Mouse (Mus musculus) cerebellum, postnatal 14 days (tissue): ENCODE results near the gene A4gnt.

Experiments used
- DNase-seq, 2 experiments: peaks; one replicate each; pipeline ENCODE4 v3.0.0; 2021; ENCODE audit warnings: mixed read lengths in 2 of 2

Gene A4gnt

DNA sequence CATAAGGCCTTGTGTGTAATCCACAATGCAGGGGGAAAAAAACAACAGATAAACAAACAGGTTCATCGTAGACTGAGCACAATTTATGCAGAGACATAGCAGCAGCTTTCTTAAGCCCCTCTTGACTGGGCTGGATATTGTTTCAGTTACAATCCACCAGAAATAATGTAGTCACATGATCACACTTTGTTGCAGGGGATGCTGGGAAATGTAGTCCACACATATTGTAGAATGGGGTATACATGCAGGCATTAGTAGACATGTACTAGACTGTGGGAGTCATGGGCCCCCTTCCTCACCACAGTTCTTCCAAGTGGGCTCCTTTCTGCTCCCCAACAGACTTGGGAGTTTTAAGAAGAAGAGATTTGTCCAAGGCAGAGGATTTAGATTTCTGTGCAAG, 24.5 kb downstream of the A4gnt start:
- no peak for DNase-seq

DNA sequence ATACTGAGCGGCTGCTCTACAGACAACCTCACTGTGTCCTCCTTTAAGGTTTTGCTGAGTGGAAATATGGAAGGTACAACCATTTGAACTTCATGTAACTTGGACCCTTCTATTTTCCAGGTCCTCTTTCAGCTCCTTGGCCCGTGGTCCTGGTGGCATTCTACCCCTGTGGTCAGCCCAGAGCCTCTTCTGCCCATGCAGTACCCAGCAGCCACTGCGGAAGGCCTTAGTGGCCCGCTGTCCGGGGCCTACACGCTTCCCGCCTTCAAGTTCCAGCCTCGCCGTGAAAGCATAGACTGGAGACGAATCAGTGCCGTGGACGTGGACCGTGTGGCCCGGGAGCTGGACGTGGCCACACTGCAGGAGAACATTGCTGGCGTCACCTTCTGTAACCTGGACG, 24.9 kb downstream of the A4gnt start:
- no peak for DNase-seq

DNA sequence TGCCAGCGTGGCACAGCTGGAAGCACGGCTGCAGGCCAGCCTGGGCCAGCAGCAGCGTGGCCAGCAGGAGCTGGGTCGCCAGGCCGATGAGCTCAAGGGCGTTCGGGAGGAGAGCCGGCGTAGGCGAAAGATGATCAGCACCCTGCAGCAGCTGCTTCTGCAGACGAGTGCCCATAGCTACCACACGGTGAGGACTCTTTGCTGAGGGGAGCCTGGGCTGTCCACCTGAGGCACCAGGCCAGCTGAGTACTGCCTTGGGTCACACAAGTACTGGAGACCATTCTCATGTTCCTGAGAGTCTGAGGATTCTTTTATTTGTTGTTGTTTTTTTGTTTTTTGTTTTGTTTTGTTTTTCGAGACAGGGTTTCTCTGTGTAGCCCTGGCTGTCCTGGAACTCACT, 25.4 kb downstream of the A4gnt start:
- DNase-seq, result no peak

DNA sequence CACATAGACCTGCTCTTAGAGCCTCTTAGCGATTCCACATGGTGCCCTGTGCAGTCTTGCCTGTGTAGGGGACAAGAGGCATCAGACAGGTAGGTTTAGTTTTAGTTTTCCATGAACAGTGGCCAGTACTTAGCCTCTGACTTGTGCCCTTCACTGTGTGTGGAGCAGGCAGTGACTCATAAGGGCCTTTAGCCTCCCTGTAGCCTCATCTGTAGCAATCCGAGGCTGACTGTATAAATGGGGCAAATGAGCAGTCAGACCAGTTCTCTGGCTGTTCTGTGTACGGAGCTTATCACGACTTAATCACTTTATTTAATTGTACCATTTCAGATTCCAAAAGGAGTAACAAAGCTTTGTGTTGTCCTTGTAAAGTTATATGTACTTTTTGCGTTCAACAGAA, 27.7 kb downstream of the A4gnt start:
- no peak for DNase-seq

DNA sequence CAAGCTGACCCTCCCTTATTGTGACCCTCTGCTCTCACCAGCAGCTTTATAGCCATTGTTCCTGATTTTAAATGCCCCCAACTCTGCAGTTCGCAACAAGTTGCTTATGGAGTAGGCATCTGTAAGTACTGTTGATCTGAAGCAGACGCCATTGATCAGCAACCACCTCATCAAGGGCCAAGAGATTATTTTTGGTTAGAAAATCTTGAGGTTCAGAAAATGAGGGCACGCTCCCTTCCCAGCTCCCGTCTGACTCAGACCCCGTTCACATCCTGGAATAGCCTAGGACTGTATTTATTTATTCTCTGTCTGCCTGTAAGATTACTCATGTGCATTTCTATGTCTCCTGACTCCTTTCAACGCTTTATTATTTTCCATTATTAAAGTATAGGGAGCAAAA, 33.1 kb downstream of the A4gnt start:
- DNase-seq, result no peak

DNA sequence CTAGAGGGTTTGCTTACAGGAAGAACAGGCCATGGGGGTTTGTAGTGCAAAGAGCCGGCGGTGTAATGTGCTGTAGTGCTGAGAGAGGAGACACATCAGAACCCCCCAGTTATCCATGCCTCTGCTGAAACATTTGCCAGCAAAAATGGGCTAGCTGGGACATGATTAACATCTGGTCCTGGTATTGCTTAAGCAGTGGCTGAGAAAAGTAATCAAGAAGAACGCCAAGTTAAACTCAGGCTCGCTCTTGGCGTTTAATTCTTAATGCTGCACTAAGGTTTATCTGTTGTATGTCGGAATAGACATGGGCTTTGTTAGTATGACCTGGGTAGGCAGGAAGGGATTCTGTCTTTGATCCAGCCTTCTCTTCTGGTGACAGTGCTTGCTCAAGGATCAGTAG, 33.8 kb downstream of the A4gnt start:
- DNase-seq, result no peak

DNA sequence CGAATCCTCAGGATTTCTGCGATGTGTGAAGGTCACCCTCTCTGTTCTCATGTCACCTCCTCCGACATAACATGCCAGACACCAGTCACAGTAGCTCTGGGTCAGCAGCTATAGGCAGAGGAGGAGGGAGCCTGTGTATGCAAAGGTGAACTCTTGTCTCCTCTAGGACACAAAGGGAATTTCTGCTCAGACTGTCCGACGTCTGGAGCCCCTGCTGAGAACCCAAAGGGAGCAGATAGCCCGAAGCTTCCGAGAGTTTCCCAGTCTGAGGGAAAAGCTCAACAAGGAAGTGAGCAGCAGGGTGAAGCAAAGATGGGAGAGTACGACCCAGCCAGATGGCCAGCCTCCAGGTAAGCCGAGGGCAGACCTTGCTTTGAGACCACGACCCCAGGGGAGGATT, 48.5 kb downstream of the A4gnt start:
- no peak for DNase-seq

DNA sequence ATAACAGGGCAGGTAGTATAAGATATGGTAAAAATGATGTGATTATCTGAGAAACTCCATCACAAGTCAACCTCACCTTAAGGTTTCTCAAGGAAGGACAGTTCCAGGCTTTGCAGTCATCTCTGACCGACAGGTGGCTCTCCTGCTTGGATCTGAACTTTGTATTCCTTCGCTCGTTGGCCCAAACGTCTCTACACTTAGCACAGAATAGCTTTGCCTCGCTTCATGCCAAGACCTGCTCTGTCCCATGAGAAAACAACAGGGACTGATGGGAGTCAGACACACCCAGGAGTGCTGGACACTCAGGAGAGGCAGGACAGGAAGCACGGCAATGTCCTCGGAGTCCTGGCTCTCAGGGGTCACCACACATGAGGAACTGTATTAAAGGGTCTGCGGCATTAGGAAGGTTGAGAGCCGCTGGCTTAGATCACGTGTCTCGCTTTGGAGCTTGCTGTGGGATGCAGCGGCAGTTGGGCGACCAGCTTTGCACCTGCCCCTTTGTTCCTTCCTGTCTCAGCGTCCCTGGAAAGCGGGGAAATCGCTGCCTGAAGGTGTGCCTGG, 49.4 kb downstream of the A4gnt start:
- DNase-seq, result no peak

DNA sequence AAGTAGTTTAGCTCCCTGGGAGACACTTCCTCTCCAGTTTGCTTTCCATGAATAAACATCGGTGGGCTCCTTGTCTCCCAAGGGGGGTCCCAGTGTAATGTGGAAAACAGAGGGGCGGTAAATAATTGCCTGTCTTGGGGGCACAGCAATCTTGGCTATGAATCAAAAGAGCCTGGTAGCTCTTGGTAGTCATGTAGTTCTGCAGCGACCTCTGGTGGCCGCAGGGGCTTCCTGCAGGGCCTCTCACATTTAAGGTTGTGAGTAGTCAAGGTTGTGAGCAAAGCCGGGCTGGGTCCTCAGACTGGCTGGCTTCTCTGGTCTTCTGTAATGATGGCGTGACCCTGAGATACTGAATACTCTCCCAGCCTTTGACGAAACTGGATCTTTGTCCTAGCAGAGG, 50.1 kb downstream of the A4gnt start:
- DNase-seq, result peak; percentile 75 to 84

DNA sequence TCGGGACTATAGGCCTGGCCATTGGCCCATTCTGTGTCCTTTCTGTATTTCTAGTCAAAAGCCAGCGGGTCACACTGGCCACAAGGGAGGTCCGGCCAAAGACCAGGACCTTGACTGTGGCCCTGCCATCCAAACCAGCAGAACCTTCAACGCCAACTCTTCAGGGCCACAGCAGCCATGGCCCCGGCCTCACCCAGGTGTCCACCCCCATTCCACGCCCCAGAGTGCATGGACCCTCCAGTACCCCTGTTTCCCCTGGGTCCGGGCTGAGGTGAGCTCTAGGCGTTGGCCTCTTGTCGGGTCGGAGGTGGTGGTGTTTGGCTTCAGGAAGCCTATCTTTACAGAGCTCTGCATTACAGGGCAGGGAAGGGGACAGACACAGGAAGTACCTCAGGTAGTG, 50.6 kb downstream of the A4gnt start:
- no peak for DNase-seq

DNA sequence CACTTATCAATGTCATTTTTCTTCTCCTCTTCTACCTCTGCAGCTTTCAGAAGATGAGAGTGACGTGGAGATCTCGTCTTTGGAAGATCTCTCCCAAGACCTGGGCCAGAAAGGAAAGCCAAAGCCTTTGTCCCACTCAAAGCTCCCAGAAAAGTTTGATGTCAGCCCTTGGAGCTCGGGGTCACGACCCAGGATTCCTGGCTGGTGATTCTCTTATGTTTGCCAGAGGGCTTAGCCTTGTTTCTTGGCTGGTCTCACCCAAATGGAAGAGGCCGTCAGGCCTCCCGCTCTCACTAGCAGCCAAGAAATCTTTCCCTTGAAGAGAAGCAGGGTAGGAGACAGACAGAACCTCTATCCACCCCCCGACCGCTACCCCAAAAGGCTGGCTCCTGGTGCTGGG, 55.3 kb downstream of the A4gnt start:
- DNase-seq, result no peak

DNA sequence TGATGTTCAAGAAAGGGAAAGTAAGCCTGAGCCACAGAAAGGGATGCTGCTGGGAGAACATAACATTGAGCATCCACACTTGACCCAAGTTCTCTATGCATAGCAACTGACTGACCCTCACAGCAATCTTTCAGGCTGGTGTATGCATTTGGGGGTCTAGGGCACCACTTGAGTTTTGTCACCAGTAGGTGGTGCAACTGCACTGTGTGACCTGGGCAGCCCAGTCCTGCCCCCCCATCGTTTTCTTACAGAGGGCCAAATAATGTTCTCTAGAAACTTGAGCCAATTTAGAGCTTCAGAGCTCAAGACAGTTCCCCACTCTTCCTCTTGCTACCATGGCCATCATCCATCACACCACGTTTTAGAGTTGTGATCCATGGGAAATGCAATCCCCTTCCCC, 59.3 kb downstream of the A4gnt start:
- peak; percentile 42 to 58 for DNase-seq
